Mouse (Mus musculus): ENCODE measurements around the gene Phf23. TPM values are rescaled to one million over a fixed set of nuclear protein-coding genes. Genes with fewer than 3 reads are reported as not detected.
"Not testable (repeated sequence)": the region's sequence is repeated elsewhere in the genome, so short reads cannot be mapped to it uniquely, and the experiment has no call there.

Phf23 gene
- total RNA-seq (2021) = 10 to 100 TPM; 51.5 to 57.5 TPM
- long read RNA-seq, experiment 1, transcript Phf23-202 (5 exons, 1,706 nt) = minor isoform, 8 of 47 reads
- long read RNA-seq, experiment 1, transcript Phf23-201 (5 exons, 2,006 nt) = major isoform, 31 of 47 reads
- long read RNA-seq, experiment 1, partial matches to known transcripts = 2 of 47 reads
- long read RNA-seq, experiment 1, other reads (novel, unspliced or antisense) = 4 of 47 reads
- long read RNA-seq, experiment 2, transcript Phf23-201 (5 exons, 2,006 nt) = major isoform, 56 of 81 reads
- long read RNA-seq, experiment 2, transcript Phf23-202 (5 exons, 1,706 nt) = minor isoform, 7 of 81 reads
- long read RNA-seq, experiment 2, partial matches to known transcripts = 12 of 81 reads
- long read RNA-seq, experiment 2, other reads (novel, unspliced or antisense) = 6 of 81 reads

DNA sequence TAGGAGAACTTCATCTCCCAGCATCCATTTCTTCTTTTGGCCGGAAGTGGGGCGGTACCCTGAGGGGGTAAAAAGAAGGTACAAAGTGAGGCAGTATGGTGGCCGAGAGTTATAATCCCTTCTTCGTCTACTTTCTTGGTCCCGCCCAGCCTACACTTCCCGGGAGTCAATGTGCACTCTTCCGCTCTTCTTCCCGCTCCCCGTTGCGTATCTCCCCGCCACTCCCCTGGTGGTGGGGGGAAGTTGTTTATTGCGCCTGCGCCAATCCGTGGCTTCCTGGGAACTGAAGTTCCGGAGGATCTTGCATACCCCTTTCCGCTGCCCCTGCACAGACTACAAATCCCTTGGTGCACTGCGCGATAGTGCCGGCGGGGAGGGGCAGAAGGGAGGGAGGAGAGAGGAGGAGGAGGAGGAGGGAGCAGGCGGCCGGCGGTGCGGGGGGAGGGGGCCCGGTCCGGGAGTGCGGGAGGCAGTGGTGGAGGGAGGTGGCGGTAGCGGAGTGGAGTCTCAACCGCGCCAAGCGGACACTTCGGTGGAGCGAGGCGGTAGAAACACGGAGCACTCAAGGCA, at the start of gene Phf23:
TSS of gene Phf23 (plus strand) at position 387 of the 570 bp plus-strand sequence.
- peak; percentile 93 to 94 for DNase-seq (ENCODE audit: low spot score in 2 of 2)

GRCm38 (mm10) chr11:69945997-69946891, 49.3 kb upstream of the Phf23 start:
- DNase-seq (ENCODE audit: low spot score in 2 of 2) = no peak

DNA sequence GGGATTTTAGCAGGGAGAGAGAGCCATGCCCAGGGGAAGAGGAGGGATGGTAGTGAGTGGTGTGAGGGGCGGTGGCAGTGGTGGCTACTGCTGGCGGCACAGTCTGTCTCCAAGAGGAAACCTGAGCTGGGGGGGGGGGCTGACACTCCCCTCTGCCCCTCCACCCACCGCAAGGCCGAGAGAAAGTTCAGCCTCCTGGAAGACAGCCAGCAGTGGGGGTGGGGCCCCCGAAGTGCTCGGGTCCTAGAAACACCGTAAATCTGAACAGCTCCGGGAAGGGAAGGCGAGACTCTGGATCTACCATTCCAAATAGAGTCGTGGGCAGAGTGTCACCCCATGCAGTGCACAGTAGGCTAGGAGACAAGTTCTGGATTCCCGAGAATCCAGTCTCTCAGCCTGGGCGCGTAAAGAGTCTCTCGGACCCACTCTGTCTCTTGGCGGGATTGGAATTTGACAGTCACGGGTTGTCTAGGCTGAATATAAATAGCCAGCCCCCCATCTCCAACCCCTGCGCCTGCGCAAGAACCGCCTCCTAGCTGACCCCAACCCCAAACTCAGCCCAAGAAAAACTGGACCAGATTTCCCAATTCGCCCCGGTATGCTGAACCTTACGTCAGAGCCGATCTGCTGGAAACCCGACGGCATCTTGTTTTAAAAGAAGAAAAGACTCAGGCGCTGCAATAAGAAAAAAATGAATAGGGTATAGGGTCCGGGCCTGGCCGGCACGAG, 48.1 kb upstream of the Phf23 start:
- peak; percentile 43 to 61 for DNase-seq (ENCODE audit: low spot score in 2 of 2)

DNA sequence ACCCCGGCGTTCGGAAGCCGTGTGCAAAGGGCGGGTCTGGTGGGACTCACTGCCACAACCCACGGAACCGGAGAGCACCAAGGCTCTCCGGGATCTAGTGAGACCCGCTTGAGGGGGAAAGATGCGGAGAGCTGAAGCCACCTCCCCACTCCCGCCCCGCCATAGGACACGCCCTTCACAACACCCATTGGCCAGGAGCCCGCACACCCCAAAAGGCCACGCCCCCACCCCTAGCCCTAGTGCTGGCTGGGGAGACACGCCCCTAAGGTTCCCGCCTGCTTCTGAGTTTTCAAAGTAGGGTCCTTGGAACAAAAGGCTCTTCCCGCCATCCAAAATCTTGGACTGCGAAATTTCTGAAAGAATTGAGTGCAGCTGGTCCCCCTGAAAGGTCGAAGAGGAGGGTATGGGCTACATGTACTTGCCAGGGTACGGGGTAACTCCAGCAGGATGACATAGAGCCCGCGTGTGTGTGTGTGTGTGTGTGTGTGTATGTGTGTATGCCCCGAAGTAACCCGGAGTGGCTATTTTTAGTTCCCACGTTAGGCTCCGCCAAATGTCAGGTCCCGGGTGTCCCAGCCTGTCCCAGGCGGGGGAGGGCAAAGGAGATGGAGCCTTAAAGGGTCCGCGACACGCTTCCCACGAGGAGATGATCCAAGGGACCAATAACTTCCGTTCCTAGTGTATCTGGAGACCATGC, 47.4 kb upstream of the Phf23 start, which contains the start of gene Slc2a4:
TSS of gene Slc2a4 (minus strand) at position 123 of the 697 bp plus-strand sequence.
- peak; percentile 84 to 87 for DNase-seq (ENCODE audit: low spot score in 2 of 2)

- peak; percentile 84 to 88 for DNase-seq (ENCODE audit: low spot score in 2 of 2)
These were observed 46.8 kb upstream of the Phf23 start for GRCm38 (mm10) chr11:69948763-69949150.

- DNase-seq (ENCODE audit: low spot score in 2 of 2) = no peak
These were observed 44.6 kb upstream of the Phf23 start for GRCm38 (mm10) chr11:69950807-69951459.

GRCm38 (mm10) chr11:69952274-69952673, 43.3 kb upstream of the Phf23 start:
- DNase-seq (ENCODE audit: low spot score in 2 of 2) = no peak

DNA sequence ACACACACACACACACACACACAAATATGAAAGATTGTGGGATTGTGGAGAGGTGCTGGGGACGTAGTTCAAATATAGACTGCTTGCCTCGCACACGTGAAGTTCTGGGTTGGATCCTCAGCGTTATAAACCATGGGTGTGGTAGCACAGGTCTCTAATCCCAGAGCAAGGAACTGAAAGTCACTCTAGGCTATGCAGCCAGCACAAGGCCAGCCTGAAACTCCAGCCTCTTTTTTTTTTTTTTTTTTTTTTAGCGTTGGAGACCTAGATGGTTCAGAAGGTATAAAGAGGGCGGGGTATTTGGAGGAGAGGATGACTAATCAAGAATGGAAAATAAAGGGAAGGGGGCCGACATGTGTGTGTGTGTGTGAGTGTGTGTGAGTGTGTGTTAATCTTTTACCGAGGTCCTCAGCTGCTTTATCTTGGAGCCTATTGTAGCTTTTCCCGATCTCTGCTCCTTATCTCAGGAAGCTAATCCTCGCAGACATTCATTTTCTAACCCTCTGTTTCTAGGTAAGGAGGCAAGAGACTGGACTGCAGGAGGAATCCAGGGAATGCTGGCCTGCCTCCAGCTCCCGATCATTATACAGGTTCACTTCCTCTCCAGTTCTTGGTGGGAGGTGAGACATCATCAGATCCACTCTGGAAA, 42.2 kb upstream of the Phf23 start:
- DNase-seq (ENCODE audit: low spot score in 2 of 2) = no peak

GRCm38 (mm10) chr11:69955618-69956017, 40.0 kb upstream of the Phf23 start:
- not testable (repeated sequence) for DNase-seq (ENCODE audit: low spot score in 2 of 2)

DNA sequence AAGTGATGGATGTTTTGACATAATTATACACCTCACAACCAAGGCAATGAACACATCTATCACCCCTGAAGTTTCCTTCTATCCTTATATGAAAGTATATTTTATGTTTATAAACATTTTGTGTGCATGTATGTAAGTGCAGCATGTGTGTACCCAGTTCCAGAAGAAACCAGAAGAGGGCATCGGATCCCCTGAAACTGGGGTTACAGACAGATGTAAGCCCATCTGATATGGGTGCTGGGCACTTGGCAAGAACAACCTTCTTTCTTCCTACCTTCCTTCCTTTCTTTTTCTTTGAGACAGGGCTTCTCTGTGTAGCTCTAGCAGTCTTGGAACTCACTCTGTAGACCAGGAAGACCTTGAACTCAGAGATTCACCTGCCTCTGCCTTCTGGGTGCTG, 39.4 kb upstream of the Phf23 start:
- DNase-seq (ENCODE audit: low spot score in 2 of 2) = no peak

DNA sequence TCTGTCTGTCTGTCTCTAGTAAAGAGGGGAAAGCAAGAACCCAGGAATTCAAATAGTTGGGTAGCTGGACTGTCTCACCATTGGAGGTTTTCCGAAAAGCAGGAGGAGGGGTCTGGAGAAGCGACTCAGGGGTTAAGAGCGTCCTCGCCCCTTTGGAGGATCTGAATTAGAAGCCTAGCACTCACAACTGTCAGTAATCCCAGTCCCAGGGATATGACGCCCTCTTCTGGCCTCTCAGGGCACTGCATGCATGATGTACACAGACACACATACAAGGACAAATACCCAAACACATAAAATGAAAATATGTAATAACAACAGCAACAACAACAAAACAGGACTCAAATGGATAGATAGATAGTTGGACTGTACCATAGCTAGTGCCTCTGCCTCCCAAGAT, 35.0 kb upstream of the Phf23 start:
- no peak for DNase-seq (ENCODE audit: low spot score in 2 of 2)

- no peak for DNase-seq (ENCODE audit: low spot score in 2 of 2)
These were observed 33.7 kb upstream of the Phf23 start for GRCm38 (mm10) chr11:69961841-69962240.

GRCm38 (mm10) chr11:69964650-69965270, 30.8 kb upstream of the Phf23 start, which contains the start of gene Cldn7:
TSS of gene Cldn7 (plus strand) at chr11:69964779.
- DNase-seq (ENCODE audit: low spot score in 2 of 2) = no peak

- DNase-seq (ENCODE audit: low spot score in 2 of 2) = no peak
These were observed 30.1 kb upstream of the Phf23 start for GRCm38 (mm10) chr11:69965271-69966005.

GRCm38 (mm10) chr11:69966006-69966859, 29.3 kb upstream of the Phf23 start:
- DNase-seq (ENCODE audit: low spot score in 2 of 2) = no peak

DNA sequence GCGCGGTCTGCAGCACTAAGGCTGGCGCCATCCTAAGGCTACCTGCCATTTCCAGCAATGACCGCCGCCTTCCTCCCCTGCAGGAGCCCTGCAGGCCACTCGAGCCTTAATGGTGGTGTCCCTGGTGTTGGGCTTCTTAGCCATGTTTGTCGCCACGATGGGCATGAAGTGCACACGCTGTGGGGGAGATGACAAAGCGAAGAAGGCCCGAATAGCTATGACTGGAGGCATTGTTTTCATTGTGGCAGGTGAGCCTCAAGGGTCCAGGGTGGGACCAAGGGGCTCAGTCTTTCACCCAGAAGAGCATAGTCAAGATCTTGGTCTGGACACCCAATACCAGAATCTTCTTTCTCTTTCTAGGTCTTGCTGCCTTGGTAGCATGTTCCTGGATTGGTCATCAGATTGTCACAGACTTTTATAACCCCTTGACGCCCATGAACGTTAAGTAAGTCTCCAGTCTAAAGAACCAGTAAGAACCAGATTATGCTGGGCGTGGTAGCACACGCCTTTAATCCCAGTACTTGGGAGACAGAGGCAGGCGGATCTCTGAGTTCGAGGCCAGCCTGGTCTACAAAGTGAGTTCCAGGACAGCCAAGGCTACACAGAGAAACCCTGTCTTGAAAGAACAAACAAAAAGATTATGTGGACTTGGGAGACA, 28.6 kb upstream of the Phf23 start:
- DNase-seq (ENCODE audit: low spot score in 2 of 2) = no peak
